Mouse (Mus musculus): ENCODE results near the gene Tnfrsf13b.
"Not testable (repeated sequence)": the region's sequence is repeated elsewhere in the genome, so short reads cannot be mapped to it uniquely, and the experiment has no call there.

The Tnfrsf13b gene

DNA sequence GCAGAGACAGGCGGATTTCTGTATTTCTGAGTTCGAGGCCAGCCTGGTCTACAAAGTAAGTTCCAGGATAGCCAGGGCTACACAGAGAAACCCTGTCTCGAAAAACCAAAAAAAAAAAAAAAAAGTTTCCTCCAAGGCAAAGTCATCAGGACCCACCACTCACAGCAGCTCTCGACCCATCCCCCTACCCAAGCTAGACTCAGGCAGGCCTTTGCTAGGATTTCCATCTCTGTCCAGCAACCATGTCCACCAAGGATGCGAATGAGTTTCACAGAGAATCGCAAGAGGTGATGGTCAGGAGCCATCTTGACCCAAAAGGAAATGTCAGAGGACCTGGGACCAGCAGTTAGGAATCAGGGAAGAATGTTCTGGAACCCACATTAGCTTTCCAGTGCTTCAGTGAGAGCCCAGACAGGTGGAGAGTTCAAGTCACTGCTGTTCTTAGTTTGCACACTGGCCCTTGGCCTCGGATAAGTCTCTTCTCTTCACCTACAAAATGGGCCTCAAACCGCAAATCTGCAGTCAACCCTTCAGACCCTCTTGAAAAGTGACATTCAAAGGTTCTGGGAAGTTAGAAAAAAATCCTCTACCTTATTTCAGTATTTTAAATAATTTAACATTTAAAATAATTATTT is 983 bp downstream of the Tnfrsf13b start:
- DNase-seq (ENCODE audit: low read depth, low spot score): no peak

DNA sequence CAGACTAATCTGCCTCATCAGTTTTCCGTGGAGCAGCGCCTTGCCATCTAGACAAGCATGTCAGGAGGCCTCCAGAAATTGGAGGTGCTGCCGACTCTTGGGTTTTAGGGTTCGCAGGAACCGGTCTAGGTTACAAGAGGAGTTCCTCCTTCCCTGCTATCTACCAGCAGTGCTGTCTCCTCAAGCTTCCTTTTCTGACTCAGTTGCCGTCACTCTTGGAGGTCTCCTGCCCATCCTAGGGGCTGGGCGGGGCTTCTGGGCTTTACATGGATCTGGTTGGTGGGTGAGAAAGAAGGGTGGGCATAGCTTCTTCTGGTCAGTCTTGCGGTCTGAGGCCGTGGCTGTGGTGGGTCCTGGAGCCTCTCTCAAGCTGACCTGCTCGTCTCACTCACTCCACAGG is 2.8 kb downstream of the Tnfrsf13b start:
- DNase-seq (ENCODE audit: low read depth, low spot score): no peak

DNA sequence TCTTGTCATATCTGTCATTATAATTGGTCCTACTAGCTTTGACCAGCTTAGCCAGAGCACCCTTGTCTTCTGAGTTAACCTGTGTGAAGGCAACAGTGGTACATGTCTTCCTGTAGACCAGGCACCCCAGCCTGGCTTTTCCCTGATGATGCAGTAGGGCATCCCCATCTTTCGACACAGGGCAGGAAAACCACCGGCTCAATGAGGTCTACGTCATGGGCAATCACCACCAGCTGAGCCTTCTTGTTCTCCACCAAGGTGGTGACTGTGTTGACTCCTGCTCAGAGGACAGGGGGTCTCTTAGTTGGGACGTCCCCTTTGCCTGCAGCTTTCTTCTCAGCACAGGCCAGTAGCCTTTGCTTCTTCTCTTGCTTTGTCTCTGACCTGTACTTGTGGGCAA is 4.1 kb downstream of the Tnfrsf13b start:
- not testable (repeated sequence) for DNase-seq (ENCODE audit: low read depth, low spot score)

DNA sequence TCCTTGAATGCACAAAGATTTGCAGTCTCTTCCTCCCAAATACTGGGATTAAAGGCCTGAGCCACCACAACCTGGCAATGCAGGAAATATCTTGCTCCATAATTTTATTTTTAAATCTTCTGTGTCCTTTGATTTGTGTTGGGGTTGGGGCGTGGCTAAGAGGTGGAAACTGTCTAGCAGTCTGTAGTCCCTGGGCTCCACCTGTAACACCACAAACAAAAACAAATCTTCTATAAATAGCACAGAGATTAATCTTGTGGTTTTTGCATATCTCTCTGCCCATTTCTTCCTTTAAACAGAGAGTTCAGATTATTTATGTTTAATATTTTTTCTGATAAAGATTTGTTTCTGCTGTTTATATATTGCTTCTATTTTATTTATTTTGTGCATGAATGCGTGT is 6.4 kb downstream of the Tnfrsf13b start:
- no peak for DNase-seq (ENCODE audit: low read depth, low spot score)

DNA sequence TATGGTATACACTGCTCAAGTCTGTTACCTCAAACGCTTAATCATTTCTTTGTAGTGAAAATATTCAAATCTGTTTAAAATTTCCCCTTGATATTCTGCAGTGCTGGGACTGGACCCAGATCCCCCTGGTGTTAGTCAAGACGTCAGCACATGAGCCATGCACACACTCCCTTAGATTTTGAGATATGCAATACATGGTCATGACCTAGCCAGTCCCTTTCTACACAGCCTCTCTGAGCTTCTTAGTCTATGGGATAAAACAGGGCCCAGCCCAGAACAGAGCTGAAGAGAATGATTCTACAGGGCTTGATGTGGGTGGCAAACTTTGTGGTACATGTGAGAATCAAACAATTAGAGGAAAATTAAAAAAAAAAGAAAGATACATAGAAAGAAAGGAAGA is 15.1 kb downstream of the Tnfrsf13b start:
- no peak for DNase-seq (ENCODE audit: low read depth, low spot score)

DNA sequence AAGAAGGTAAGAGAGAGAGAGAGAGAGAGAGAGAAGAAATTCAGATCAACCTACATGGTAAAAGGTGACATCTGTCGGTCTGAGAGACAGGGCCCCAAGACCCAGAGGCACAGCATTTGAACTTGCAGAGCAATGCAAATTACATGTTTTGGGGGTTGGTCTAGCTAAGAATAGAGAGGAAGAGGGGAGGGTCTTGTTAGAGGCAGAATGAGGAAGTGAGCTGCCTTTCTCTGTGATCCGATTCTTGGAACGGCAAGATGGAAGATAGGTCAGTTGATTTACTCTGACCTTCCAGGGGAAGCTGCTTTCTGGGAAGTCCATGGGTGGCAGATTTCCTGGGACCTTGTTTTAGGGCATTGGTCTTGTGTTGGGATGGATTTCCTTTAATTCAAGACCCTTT is 15.7 kb downstream of the Tnfrsf13b start:
- peak; percentile 79 for DNase-seq (ENCODE audit: low read depth, low spot score)

DNA sequence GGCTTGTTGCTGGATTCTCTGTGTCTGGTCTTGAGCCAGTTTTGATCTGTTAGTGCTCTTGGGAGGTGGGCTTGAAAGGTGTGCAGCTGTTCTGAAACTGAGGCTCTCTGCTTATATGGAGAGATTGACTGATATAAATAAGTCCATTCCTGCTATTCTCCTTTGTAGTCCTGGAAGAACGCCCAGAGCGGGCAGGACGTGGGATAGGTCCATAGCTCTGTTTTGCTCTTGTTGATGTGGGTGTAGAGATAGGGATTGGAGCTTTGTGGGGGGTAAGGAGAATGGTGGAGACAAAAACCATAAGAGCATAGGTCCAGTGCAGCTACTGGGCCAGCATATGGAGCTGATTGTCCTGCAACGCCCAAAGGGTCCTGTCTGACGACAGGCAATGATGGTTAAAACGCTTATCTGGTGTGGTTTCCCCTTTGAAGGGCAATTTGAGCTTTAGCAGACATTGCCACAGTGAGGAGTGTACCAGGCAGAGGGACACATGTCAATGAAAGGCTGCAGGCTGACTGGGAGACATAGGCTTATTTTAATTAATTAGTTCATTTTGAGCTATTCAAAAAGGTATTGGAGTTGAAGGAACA is 16.5 kb downstream of the Tnfrsf13b start:
- DNase-seq (ENCODE audit: low read depth, low spot score): peak; percentile 29

DNA sequence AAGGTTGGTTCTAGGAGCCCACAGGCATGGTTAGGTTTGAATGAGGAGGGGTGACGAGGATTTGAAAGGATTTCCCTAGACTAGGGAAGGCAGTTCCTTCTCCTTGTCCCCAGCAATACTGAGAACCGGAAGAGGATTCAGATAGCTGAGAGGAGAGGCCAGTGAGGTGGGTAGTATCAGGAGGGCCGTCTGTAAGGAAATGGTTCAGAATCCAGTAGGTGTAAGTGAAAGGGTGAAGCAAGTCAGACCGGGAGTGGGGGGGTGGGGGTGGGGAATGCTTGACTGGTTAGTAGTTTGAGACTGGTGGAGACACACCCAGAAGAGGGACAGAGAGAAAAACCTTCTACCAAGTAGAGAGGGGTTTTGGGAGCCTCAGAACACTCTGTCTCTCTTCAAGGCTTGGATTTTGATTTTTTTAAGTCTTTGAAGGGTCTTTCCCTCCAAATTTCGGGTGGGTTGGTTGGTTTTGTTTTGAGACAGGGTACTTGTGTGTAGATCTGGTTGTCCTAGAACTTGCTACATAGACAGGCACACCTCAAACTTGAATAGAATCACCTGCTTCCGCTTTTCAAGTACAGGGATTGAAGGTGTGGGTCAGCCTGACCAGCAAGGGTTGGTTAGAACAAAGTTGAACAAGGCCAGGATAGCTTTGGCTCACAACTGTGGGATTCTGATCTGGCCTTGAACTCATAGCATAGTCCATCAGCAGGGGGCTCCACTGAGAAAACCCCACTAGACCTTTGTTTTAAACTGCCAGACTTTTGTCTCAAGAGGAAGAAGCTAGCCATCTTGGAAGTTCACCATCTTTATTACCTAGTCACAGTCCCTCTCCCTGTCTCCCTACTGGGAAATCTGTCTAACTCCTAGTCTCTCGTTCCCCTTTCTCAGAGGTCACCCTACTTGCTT is 17.3 kb downstream of the Tnfrsf13b start:
- peak; percentile 70 for DNase-seq (ENCODE audit: low read depth, low spot score)

DNA sequence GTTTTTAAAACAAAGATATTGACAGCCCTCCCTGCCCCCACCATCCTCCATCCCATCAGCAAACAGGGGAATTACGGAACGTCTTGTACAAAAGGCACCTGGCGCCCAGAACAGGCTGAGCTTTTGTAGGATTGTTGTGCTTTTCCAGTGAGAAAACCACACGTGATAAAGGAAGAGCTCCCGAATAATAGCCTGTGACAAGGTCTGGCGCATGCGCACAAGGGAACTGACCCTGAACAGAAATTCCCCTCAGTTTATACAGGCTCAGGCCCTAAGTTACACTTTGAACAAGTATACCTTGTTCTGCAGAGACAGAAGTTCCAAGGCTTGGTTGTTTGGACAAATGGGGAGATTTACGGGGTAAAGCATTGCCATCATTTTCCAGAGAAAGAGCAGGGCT is 19.0 kb downstream of the Tnfrsf13b start:
- DNase-seq (ENCODE audit: low read depth, low spot score): no peak

DNA sequence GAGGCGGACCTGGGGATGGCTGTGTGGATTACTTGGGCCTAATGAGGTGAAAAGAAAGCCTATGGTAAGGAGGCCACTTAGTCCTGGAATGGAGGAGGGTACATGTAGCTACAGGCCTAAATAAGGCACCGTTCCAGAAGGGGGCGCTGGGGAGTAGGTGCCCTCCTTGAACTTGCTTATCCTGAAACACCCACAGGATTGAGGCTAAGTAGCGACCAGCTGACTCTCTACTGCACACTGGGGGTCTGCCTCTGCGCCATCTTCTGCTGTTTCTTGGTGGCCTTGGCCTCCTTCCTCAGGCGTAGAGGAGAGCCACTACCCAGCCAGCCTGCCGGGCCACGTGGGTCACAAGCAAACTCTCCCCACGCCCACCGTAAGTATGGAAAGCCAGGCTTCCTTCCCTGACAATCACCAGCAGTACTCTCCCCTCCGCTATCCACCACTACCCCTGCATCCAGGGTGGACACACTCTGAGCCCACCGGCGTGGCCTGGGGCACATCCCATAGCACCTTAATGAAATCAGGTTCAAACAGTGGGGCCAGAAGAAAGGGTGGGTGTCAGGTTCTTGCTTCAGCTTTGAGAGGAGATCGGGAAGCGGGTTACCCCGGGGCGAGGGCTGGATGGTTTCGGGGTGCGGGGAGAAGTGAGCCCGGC is 20.2 kb downstream of the Tnfrsf13b start:
- DNase-seq (ENCODE audit: low read depth, low spot score): peak; percentile 60

DNA sequence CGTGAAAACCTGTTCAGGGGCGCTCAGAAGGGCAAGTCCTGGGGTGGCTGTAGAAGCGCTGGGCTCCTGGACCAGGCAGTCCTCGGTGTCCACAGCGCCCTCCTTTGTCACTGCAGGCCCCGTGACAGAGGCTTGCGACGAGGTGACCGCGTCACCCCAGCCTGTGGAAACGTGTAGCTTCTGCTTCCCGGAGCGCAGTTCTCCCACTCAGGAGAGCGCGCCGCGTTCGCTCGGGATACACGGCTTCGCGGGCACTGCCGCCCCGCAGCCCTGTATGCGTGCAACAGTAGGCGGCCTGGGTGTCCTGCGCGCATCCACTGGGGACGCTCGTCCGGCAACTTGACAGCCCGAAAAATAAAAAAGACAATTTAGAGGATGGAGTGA is 20.7 kb downstream of the Tnfrsf13b start:
- DNase-seq (ENCODE audit: low read depth, low spot score): no peak

DNA sequence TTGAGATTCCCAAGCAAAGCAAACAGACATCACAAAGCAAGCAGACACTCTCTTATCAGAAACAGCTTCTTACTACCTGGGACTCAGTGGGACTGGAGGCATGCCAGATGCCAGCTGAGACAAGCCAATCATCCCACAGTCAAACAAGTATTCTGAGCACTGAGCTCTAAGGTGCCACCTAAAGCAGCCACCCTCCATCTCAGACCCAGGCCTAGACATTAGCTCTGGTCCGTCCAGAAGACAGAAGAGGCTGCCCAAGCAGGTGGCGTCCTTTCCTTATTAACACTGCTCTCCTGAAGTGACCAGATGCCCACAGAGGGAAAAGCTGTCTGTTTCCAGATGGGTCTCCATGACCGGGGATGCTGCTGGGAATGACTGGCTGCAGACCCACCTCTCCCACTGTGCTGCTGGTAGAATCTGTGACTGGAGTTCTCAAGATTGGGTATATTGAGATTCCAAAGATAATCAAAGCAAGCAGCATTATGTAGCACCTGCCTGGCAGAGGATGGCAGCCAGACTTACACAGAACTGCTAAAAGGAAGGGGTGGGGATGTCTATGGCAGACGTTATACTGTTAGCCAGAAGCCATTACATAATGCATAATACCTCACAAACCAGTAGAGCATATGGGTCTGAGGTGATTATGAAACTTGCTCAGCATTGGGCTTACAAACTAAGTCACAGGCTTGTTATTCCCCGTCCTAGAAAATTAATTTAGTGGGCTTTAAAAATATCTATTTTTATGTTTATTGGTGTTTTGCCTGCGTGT is 23.9 kb downstream of the Tnfrsf13b start:
- DNase-seq (ENCODE audit: low read depth, low spot score): no peak

DNA sequence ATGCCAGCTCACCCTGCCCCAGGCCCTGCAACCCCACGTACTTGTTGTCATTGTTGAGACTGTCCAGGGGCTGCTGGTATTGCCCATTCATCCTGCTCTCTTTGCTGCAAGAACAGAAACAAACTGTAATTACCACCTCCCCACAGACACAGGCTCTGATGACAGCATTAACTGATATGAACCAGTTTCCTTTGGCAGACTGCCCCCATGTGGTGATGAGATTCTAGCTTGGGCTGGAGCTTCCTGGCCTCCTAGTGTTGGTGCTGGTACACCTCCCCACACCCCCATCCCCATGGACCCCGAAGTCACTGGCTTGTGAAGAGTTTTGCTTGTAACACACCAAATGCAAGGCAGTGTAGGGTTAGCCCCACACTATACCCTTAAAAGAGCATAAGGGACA is 29.2 kb downstream of the Tnfrsf13b start:
- DNase-seq (ENCODE audit: low read depth, low spot score): peak; percentile 73

DNA sequence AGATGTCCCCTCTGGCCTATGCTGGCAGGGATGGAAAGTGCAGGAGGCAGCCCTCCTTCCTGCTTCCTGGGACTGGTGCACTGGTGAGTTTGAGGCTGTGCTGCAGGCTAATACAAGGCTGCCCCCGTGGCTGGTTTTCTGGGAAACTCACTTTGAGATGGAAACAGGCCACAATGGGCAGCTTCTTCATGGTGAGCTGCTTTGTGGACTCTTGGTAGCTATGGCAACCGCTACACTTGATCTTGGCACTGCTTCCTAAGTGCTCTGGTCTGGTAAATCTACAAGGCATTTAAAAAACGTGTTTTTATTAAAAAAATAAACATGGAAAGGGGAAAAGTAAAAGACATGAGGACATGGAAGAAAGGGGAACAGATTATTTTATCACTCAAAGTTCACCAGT is 31.6 kb downstream of the Tnfrsf13b start:
- no peak for DNase-seq (ENCODE audit: low read depth, low spot score)

DNA sequence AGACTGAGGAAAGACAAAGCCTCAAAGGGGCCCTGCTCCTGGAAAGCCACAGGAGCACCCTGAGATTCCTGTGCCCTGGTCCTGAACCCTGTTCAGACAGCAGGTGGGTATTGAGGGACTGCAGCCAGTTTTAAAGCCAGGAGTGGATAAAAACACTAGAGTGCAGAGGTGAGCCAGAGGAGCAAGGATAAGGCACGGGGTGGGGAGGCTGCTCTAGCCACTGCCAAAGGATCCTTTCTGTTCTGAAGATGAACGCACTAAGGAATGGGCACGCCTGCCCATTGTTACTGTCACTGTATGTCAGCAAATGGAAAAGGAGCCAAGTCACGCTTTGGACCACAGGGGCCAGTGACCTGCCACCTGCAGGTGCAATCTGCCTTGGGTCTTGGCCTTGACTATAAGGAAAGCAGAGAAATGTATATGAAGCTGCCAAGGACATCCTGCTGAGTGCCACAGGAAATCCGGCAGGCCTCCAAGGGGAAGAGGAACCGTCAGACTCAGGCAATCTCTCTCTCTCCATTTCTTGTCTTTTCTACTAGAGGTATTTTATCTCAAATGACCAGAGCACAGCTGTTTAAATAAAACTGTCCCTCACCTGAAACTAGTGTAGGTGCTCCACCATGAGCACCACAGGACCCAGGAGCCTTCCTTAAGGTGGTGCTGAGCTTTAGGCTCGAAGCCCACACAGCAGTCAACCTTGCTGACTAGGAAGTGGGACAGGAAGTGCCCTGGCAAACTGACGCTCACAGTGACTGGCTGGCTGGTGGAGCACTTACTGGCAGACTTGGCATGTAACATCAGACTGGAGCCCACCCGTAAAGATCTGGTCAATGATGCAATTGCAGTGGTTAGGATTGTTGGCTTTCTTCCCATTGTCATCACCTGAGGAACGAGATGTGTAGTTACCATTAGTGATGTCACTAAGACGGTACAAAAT is 33.5 kb downstream of the Tnfrsf13b start:
- peak; percentile 41 for DNase-seq (ENCODE audit: low read depth, low spot score)

DNA sequence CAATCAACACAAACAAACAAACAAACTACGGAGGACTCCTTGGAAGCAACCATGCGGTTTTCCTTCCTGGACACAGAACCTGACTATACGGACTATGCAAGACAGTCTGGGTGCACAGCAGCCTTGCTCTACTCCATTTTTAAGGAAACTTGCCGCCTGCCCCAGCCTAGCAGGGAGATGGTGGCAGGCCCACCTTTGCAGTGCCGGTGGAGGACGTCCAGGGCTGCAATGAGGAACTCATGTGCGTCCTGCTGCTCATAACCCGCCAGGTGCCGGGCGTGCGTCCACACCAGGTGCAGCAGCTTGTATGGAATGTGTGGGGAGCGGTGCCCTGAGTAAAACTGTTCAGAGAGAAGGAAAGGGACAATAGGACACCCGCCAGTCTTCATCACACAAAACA is 34.6 kb downstream of the Tnfrsf13b start:
- DNase-seq (ENCODE audit: low read depth, low spot score): no peak

DNA sequence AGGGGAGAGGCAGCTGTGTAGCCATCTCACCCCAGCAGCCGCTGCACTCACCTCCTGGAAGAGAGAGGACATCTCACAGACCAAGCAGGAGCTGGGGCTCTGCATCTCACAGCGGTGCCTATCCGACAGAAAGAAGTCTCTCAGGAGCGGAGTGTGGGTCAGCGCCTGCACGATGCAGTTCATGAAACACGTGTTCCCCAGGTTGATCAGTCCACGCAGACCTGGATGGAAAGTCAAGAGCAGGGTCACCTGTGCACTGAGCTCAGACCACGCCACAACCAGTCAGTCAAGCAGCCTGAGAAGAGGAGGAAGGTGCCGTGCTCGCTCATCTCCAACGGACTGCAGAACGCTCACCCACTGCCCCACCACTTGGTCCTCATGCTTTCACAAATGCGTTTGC is 36.2 kb downstream of the Tnfrsf13b start:
- DNase-seq (ENCODE audit: low read depth, low spot score): no peak

DNA sequence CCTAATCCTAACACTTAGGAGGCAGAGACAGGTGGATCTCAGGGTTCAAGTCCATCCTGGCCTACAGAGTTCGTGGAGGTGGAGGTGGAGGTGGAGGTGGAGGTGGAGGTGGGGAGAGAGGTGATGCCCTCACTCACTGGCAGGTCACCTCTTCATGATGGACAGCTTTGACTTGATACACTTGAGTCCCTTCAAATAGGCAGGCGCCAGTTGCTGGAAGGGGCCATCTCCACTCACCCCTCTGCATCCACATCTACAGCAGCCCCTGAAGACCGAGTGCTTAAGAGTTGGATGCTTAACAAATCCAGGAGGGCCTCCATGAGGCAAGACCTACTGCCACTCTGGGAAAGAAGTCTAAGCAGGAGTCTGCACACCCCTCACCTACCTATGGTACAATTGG is 36.8 kb downstream of the Tnfrsf13b start:
- DNase-seq (ENCODE audit: low read depth, low spot score): no peak

DNA sequence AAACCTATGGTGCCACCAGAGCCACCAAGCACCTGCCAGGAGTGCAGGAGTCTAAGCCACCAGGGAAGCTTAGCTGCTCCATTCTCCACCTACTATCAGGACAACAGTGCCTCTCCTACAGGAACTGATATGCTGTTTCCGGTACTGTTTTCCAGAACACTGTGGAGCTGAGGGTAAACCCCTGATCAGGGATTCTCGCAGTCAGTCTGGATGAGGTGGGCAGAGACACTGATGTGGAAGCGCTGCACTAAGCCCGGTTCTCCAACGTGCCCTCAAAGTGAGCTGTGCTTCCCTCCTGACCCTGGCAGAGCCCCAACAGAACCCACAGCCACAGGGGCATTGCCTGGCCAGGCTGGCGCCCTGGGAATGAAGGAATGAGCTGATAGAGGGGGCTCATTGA is 37.8 kb downstream of the Tnfrsf13b start:
- DNase-seq (ENCODE audit: low read depth, low spot score): no peak

DNA sequence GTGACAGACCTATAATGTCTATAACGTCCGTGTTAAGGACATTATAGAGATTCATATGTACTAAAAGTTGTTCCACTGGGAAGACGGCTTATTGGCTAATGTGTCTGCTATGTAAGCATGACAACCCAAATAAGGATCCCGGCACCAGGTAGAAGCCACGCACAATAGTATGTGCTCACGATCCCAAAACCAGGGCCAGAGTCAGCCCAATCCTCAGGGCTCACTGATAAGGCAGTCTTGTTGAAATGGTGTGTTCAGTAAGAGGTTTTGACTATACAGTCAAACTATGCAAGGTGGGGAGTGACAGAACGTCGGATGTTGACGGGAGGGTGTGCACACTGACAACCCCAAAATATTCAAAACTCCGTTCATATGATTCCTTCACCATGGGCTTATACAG is 38.3 kb downstream of the Tnfrsf13b start:
- DNase-seq (ENCODE audit: low read depth, low spot score): no peak
